Mouse (Mus musculus) liver, embryonic 14.5 days (tissue): ENCODE results near the gene Zfp658.

ENCODE experiments used
- CTCF ChIP-seq: IDR thresholded peaks from 2 replicates; pipeline ENCODE4 v1.5.1; 2016; ENCODE audit warnings: antibody characterized with exemption, low read depth, control low read depth
- EP300 ChIP-seq: IDR thresholded peaks from 2 replicates; pipeline ENCODE4 v1.6.1; 2016; ENCODE audit warnings: antibody characterized with exemption, low read depth

DNA sequence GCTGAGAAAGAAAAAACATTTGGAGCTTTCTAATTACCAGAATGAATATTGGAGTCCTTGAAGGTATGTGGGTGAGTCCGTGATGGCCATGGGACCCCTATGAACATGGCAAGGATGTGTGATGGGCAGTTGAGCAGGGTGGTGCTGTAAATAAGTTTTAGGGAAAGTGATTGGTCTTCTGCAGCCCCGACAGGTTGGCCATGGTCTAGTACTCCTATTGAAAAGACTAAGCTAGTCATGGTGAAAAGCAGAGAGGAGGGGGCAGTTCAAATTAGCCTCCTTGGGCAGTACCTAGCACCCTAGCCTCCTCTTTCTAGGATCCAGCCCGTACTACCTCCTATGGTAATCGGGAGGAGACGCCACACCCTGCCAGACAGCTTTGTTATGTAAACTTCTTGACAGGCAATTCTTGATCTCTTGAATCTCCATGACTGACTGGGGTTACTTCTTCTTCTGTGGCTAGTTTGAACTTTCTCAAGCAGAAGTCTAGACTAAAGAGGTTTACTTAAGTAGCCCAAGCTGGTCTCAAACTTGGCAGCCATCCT lies 45.8 kb downstream of the Zfp658 start:
- TF ChIP-seq CTCF (no peak), EP300 (no peak)
